Mouse (Mus musculus): ENCODE measurements at regions not wholly inside any gene's neighbourhood (a gene's known extent, or its start where the extent isn't known, plus 50 kb on each side); places are given as distances from the start of the nearest gene placed in this dataset.

- DNase-seq: no peak
Measured at GRCm38 (mm10) chr2:79548039-79548600, 87.0 kb upstream of the Itprid2 start.

DNA sequence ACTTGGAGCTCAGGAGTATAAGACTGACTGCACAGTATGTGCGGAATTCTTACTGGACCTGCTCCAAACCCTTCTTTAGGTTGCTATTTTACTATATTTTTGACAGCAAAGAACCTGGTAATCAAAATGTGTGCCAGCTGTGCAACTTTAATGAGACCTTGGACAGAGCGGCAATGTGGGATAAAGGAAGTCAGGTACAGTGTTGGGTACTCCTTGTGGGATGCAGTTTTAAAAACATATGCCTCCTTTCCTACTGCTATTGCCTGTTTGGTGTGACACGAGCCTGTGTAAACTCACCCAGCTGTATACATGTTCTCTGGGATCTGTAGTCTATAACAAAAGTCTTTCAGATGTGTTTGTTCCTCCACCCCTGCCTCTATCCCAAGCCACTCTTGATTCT lies 85.4 kb upstream of the Itprid2 start:
- DNase-seq: no peak

DNA sequence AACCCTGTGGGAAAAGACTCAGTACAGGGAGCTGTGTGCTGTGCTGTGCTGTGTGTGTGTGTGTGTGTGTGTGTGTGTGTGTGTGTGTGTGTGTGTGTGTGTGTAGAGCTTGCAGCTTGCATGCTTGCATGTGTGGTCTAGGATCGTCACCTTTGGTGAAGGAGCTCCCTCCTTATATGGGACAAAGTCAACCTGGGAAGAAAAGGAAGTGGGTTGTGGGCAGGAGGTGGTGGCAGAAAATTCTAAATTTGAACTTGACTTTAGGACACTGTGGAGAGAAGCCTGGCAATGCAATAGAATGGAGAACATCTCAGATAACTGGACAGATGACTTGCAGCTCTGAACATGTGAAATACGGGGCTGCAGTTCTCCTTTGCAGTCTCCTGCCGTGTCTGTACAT lies 84.7 kb upstream of the Itprid2 start:
- DNase-seq: no peak

DNA sequence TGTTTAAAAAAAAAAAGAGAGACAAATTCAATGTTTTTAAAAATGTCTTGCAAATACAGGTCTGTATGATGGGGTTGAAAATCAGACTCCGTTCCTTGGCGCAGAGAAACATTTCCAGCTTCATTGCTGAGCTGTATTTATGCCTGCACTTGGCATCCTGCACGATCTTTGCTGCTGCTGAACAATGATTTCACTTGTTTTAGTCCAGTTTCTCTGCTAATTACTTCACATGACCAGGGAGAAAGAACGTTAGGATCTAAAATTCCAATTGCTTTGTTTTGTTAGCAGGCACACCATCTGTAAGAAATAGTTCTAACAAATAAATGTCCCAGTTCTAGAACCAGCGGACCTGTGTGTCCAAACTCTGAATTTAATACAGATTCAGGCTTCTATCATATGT lies 82.7 kb upstream of the Itprid2 start:
- DNase-seq: no peak

- DNase-seq: no peak
Measured at GRCm38 (mm10) chr2:79555395-79555794, 79.8 kb upstream of the Itprid2 start.

GRCm38 (mm10) chr2:79557361-79557760 lies 77.8 kb upstream of the Itprid2 start:
- no peak for DNase-seq

DNA sequence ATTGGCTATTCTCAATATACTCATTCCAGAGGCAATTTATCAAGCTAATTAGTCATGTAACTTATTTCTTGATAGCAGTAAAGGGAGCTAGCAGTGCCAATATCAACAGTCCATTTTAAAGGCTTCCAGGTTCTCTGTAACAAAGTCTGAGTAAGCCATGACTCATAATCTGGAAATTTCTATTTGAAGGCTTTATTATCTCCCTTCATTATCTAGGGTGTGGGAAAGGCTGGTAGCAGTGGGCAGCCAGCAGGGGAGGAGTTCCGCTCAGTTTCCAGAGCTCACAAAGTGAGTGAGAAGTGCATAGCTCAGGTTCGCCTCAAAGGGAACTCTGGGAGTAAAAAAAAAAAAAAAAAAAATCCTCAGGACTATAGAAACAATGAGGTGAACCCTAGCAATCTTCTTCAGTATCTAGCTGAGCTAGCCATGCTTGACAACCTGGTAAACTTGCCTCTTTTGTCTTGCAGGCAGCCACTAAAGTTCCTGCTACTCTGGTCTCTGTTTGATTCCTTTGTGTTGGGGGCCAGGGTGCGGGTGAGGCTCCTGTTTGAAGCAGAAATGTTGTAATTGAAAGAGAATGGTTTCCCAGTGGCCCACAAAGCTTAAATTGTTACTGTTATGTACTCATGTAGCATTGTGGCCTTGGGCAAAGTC lies 68.7 kb upstream of the Itprid2 start:
- DNase-seq: no peak

DNA sequence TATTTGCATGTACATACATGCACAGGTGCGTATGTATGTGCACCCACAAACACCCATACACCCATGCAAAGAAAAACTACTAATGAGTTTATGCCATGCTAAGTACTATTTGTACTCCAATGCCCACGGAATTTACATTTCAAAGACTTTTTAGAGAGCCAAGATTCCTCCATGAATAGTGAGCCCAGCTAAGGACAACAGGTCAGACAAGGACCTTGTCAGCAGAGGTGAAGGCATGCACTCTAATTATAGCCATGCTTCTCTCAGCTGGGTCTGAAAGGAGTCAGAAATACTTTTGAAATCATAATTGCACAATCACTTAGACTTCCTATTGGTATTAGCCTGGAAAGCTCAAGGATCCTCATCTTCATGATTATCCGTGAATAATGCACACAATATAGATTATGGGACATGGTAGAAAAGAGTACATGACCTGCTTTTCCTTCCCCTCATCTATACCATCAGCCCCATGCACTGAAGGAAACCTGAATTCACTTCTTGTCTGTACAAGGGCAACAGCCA lies 67.7 kb upstream of the Itprid2 start:
- DNase-seq: no peak

GRCm38 (mm10) chr2:79569663-79570062 lies 65.5 kb upstream of the Itprid2 start:
- DNase-seq: no peak

GRCm38 (mm10) chr2:79571910-79572309 lies 63.2 kb upstream of the Itprid2 start:
- no peak for DNase-seq

- DNase-seq: no peak
Measured at GRCm38 (mm10) chr2:79575074-79575473, 60.1 kb upstream of the Itprid2 start.

DNA sequence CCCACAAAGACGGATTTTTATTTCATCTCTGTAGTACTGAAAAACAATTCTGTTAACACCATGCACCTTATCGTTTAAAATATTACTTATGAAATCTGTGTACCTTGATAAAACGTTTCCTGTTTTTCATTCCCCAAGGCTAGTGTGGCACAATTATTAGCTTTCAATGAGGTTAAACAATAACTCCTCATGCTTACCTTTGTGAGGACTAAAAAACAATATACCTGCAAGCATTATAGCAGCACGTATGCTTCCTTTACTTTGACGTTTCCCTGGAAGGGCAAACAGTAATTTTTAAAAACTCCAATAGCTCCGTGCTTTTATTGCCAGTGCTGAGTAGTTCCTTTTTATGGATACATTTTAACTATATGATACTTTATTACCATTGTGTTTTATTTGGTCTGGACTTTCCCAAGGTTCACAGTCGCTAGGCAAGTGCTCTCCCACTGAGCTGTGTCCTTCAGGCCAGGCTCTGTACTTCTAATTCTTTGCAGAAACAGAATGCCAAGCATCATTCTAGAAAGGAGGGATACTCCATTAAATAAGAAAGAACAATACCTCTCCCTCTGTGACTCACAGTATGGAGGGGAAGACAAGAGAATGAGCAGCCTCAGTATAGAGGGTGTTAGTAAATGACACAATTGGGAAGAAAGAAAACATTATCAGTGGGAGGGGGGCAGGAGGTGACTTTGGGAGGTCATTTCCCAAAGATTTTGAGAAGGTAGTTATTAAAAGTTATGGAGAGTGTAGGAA lies 50.0 kb upstream of the Itprid2 start:
- no peak for DNase-seq
